Comparison of ENCODE assay signal across 9 mouse cellular contexts in the genomic region with DNA sequence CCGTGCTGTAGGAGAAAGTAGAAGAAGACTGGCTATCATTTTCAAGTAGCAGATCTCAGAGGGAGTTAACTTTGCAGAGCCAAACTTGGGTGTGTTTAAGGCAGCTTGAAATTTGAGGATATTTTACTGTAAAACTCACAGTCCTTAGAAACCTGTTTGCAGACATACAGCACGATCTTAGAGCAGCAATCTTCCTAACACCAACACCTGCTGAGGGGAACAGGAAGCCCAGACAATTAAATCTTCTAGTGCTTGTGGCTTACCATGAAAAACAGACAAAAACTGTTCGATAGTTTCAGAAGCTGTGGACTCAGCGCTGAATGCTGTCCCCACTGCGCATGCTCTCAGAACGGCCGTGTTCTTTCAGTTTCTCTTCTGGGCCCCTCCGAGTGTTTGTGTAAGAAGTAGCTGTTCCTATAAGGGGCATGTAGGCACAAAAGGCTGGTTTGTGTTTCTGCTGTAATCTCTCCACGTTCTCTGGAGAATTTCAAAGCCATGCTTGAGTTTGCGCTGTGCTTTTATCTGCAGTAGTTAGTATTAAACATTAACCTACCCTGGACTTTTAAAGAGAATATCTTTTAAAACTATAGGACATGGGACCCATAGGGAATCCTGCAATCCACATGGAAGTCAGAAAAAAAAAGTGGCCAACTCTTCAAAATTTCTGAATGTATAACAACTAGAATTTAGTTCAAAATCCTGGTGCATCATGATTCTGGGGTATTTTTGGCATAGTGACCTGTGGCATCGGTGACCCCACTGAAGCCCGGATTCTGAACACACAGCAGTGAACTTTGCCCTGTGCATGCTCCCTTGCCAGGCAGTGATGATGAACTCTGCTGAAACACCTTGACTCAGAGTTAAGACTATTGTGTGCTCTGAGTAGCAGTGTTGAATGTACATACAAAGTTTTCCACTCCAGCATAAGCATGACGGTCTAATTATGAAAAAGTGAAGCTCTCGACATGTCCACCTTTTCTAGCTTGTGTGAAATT.
A peak's percentile ranks its signal among the peaks of the same experiment; 100 is the strongest.
DNase-seq lines count a peak whose midpoint lies in the region; ATAC-seq lines count a peak whose summit lies in the region.
"Had no signal": no experiment of that assay in that cellular context is flagged by ENCODE, and none has a peak within 500 bp of the region (broad histone marks: within the 10 kb centered on the region; RNA-seq: fewer than 3 reads in every experiment).

No protein-coding gene starts in this region.

- H3K27ac ChIP-seq in brown adipose tissue, adult 24 weeks (replicated peaks; ENCODE audit: low read depth, low read length) = no peak overlapping the region
- H3K27ac ChIP-seq in lung, embryonic 15.5 days = peak overlapping the region; percentile 69
- H3K27ac ChIP-seq in stomach, embryonic 15.5 days = peak overlapping the region; percentile 72
- no peak overlapping the region for H3K27ac ChIP-seq in hindbrain, embryonic 11.5 days (ENCODE audit: low read depth, low read length)
- H3K27ac ChIP-seq: embryonic facial prominence, embryonic 13.5 days had no signal

- no peaks in the 10 kb centered on the region for H3K9me3 ChIP-seq in lung, embryonic 15.5 days
- no peaks in the 10 kb centered on the region for H3K9me3 ChIP-seq in stomach, embryonic 15.5 days
- no peaks in the 10 kb centered on the region for H3K9me3 ChIP-seq in hindbrain, embryonic 11.5 days (ENCODE audit: control insufficient read depth, low read length)
- H3K9me3 ChIP-seq: embryonic facial prominence, embryonic 13.5 days had no signal

- DNase-seq in CD8-positive naive resting alpha-beta T cell, adult 2 months (ENCODE audit: low read depth in 2 of 2, low spot score in 2 of 2) = peak; percentile 59 to 72
- peak; percentile 22 for DNase-seq in kidney, adult 11 months
- no peak for DNase-seq in layer of hippocampus, postnatal 36 days
- DNase-seq in hindbrain, embryonic 11.5 days (ENCODE audit: low spot score) = no peak
- DNase-seq in gastrocnemius, postnatal 36 days = no peak

- 55% methylated on average over 14 of the region's 14 CpGs for WGBS in lung, embryonic 15.5 days
- WGBS in stomach, embryonic 15.5 days = 47% methylated on average over 14 of the region's 14 CpGs
- 78% methylated on average over 14 of the region's 14 CpGs for WGBS in hindbrain, embryonic 11.5 days

- peak overlapping the region; percentile 45 for H3K4me3 ChIP-seq in brown adipose tissue, adult 24 weeks (ENCODE audit: insufficient read depth, low read depth, low read length)
- peak overlapping the region; percentile 10; the same call in 1 of the 2 replicates for H3K4me3 ChIP-seq in lung, embryonic 15.5 days
- H3K4me3 ChIP-seq in stomach, embryonic 15.5 days (replicated peaks) = peak overlapping the region; percentile 21
- H3K4me3 ChIP-seq in hindbrain, embryonic 11.5 days (ENCODE audit: low read depth, low read length) = no peak overlapping the region
- H3K4me3 ChIP-seq: embryonic facial prominence, embryonic 13.5 days had no signal

- no peak overlapping the region for H3K9ac ChIP-seq in lung, embryonic 15.5 days
- H3K9ac ChIP-seq in stomach, embryonic 15.5 days = no peak overlapping the region
- no peak overlapping the region for H3K9ac ChIP-seq in hindbrain, embryonic 11.5 days (ENCODE audit: low read depth, low read length)
- H3K9ac ChIP-seq: embryonic facial prominence, embryonic 13.5 days had no signal

- peak; percentile 69; the same call in 1 of the 2 replicates for ATAC-seq in lung, embryonic 15.5 days (ENCODE audit: borderline replicate concordance, extremely low read depth, low FRiP score, low TSS enrichment)
- peak; percentile 92 for ATAC-seq in stomach, embryonic 15.5 days (ENCODE audit: insufficient read depth, low FRiP score, low read depth)
- no peak for ATAC-seq in hindbrain, embryonic 11.5 days (ENCODE audit: low FRiP score)

- intact Hi-C loops in gastrocnemius, postnatal 36 days (cut with DNase I) = no loop called here

- H3K27me3 ChIP-seq in lung, embryonic 15.5 days = no peaks in the 10 kb centered on the region
- H3K27me3 ChIP-seq in stomach, embryonic 15.5 days (replicated peaks) = no peaks in the 10 kb centered on the region
- H3K27me3 ChIP-seq in hindbrain, embryonic 11.5 days (ENCODE audit: control insufficient read depth, insufficient read depth, low read length) = no peaks in the 10 kb centered on the region
- H3K27me3 ChIP-seq: embryonic facial prominence, embryonic 13.5 days had no signal

- H3K4me1 ChIP-seq in brown adipose tissue, adult 24 weeks (ENCODE audit: control insufficient read depth, insufficient read depth, insufficient read length, low read length) = no peaks in the 10 kb centered on the region
- peaks cover 13% of the 10 kb centered on the region; the same call in 1 of the 2 replicates for H3K4me1 ChIP-seq in lung, embryonic 15.5 days
- H3K4me1 ChIP-seq in stomach, embryonic 15.5 days = no peaks in the 10 kb centered on the region
- H3K4me1 ChIP-seq in hindbrain, embryonic 11.5 days (replicated peaks; ENCODE audit: control insufficient read depth, insufficient read depth, low read length) = no peaks in the 10 kb centered on the region
- H3K4me1 ChIP-seq: embryonic facial prominence, embryonic 13.5 days had no signal

- peak overlapping the region; percentile 38 for H3K4me2 ChIP-seq in lung, embryonic 15.5 days
- H3K4me2 ChIP-seq in stomach, embryonic 15.5 days = peak overlapping the region; percentile 40
- H3K4me2 ChIP-seq in hindbrain, embryonic 11.5 days (replicated peaks; ENCODE audit: low read depth, low read length) = no peak overlapping the region
- H3K4me2 ChIP-seq: embryonic facial prominence, embryonic 13.5 days had no signal

- H3K36me3 ChIP-seq in lung, embryonic 15.5 days = no peaks in the 10 kb centered on the region
- no peaks in the 10 kb centered on the region for H3K36me3 ChIP-seq in stomach, embryonic 15.5 days
- H3K36me3 ChIP-seq in hindbrain, embryonic 11.5 days (ENCODE audit: control insufficient read depth, insufficient read depth, low read length) = no peaks in the 10 kb centered on the region
- H3K36me3 ChIP-seq: embryonic facial prominence, embryonic 13.5 days had no signal

Comparison
In these comparisons a context has a peak if more than half of its experiments do, and no peak if none do; other contexts are left out.
1. DNase-seq: peak in CD8-positive naive resting alpha-beta T cell, adult 2 months (2 of 2) and kidney, adult 11 months (single experiment); none in layer of hippocampus, postnatal 36 days (0 of 2), hindbrain, embryonic 11.5 days (single experiment) and gastrocnemius, postnatal 36 days (0 of 2).
2. H3K27ac ChIP-seq: peak in lung, embryonic 15.5 days (single experiment) and stomach, embryonic 15.5 days (single experiment); none in brown adipose tissue, adult 24 weeks (single experiment) and hindbrain, embryonic 11.5 days (single experiment).